Mouse (Mus musculus) gastrocnemius, postnatal 36 days (tissue): ENCODE data around the gene Med18. TPM values are rescaled to one million over a fixed set of nuclear protein-coding genes. Genes with fewer than 3 reads are reported as not detected.
"Not testable (repeated sequence)": the region's sequence is repeated elsewhere in the genome, so short reads cannot be mapped to it uniquely, and the experiment has no call there.

Experiments used
- DNase-seq, 2 experiments: peaks; one replicate each; pipeline ENCODE4 v3.0.0; 2022
- intact Hi-C: fragments of 180-260 bp; cut with DNase I; formaldehyde crosslinking; loops from one replicate; pipeline ENCODE4 v1.15.1; 2025
- total RNA-seq, 2 experiments: library from RNA; stranded (reverse); gene quantifications; 2 replicates each; pipeline ENCODE4 v1.2.3; 2021

Gene Med18
- total RNA-seq, 2 experiments from 2014 or later = 2.5 to 3.5 TPM

GRCm38 (mm10) chr4:132426021-132426420 lies 37.7 kb downstream of the Med18 start:
- intact Hi-C loops = no loop called here
- no peak for DNase-seq

DNA sequence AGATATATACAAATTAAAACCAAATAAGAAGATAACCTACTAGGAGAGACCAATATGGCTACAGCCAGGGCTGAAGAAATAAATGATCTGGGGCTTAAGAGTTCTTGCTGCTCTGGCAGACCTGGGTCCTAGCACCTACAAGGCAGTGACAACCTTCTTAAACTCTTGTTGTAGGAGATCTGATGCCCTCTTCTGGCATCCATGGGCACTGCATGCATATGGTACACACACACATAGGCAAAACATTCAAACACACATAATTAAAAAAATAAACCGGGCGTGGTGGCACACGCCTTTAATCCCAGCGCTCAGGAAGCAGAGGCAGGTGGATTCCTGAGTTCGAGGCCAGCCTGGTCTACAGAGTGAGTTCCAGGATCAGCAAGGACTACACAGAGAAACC lies 39.0 kb downstream of the Med18 start:
- no peak for DNase-seq
- intact Hi-C loops = loop anchor here (5.0 kb wide), 1 partner anchor 88 kb away; the partner anchor contains the start of gene Sesn2

DNA sequence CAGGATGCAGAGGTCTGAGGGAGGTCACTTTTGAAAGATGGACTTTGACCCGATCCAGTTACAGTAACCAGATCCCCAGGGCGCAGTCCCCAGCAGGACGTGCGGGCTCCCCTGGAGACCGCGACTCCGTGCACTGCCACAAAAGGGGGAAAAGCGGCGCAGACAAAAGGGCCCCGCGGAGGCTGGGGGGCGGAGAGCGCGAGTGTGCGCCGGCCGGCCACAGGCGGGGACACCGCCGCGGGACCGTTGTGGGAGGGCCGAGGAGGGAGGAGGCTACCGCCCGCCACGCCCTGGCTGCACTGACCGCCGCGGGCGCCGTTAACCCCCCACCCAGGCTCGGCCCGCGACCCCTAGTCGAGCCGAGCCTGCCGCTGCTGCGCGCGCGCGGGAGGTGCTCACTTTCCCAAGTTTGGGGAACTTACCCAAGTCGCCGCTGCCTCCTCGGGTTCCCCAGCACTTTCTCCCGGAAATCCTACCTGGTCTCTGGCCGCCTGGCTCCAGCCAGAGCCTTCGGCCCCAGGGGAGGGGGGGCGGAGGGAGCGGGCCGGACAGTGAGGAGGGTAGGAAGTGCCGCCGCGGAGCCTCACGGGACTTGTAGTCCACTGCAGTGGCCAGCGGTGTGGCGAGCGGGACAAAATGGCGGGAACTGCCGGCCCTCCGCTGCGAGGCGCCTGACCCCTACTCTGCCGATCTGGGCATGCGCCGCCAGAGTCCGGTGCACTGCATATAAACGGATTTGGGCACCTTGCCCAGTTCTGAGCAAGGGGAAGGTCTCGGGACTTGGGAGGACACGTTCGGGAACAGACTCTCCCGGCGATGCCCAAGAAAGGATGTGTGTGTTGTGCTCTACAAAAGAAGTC lies 41.6 kb downstream of the Med18 start, which contains the start of gene Phactr4:
Phactr4 (minus strand) TSS at position 567 of the 860 bp plus-strand sequence.
- peak; percentile 94 to 98 for DNase-seq
- intact Hi-C loops = loop anchor here (5.0 kb wide), 1 partner anchor 90 kb away; the partner anchor contains the start of gene Sesn2

- intact Hi-C loops = loop anchor here (5.0 kb wide), 1 partner anchor 91 kb away; the partner anchor contains the start of gene Sesn2
- no peak for DNase-seq
Observed at GRCm38 (mm10) chr4:132421556-132421922, 42.2 kb downstream of the Med18 start.

DNA sequence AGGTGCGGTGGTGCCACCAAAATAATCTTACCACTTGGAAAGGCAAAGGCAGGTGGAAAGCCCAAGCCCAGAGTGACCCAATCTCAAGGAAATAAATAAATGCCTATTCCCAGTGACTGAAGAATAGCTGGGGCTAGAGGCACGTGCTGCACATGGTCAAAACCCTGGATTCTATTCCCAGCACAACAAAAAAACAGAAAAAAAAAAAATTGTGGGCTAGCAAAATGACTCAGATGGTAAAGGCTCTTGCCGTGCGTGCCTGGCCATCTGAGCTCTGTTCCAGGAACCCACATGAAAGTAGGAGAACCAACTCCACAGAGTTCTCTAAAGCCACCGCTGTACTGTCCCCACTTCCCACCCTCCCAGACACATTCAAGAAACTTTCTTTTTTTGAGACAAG lies 43.2 kb downstream of the Med18 start:
- intact Hi-C loops = loop anchor here (5.0 kb wide), 1 partner anchor 92 kb away; the partner anchor contains the start of gene Sesn2
- DNase-seq = no peak

- intact Hi-C loops = no loop called here
- no peak for DNase-seq
Observed at GRCm38 (mm10) chr4:132415966-132416365, 47.8 kb downstream of the Med18 start.

GRCm38 (mm10) chr4:132413257-132413656 lies 50.5 kb downstream of the Med18 start:
- intact Hi-C loops = not testable (repeated sequence)

GRCm38 (mm10) chr4:132411322-132412094 lies 52.2 kb downstream of the Med18 start:
- no peak for DNase-seq
- intact Hi-C loops = no loop called here

More at GRCm38 (mm10) chr4:132413257-132413656, 50.5 kb downstream of the Med18 start:
- not testable (repeated sequence) for DNase-seq

- DNase-seq = no peak
- intact Hi-C loops = loop anchor here (5.0 kb wide), 1 partner anchor 112 kb away; no protein-coding TSS in a partner anchor
Observed at GRCm38 (mm10) chr4:132409587-132410229, 54.0 kb downstream of the Med18 start.

Other genes starting within 250 kb of the Med18 start
- 1 to 10 TPM; 6.9 to 8.6 TPM for gene Gmeb1, start 202.3 kb downstream of the Med18 start, total RNA-seq
- gene Taf12, start 189.5 kb downstream of the Med18 start, total RNA-seq = 10 to 100 TPM; 32.5 to 33.4 TPM
- not detected for gene Rab42, start 160.5 kb downstream of the Med18 start, total RNA-seq
- 10 to 100 TPM in 1 of 2 experiments, 1 to 10 TPM in 1; 7.2 to 11.0 TPM for gene Trnau1ap, start 134.4 kb downstream of the Med18 start, total RNA-seq
- gene Rcc1, start 110.3 kb downstream of the Med18 start, total RNA-seq = 1 to 10 TPM; 6.0 to 6.3 TPM
- 10 to 100 TPM; 10.6 to 11.4 TPM for gene Phactr4, start 41.4 kb downstream of the Med18 start, total RNA-seq
- 1 to 10 TPM; 2.1 to 2.7 TPM for gene Sesn2, start 46.6 kb upstream of the Med18 start, total RNA-seq
- 10 to 100 TPM; 49.5 to 51.2 TPM for gene Atpif1, start 69.7 kb upstream of the Med18 start, total RNA-seq
- 10 to 100 TPM; 40.0 to 47.4 TPM for gene Dnajc8, start 71.6 kb upstream of the Med18 start, total RNA-seq
- gene Ptafr, start 100.1 kb upstream of the Med18 start, total RNA-seq = 1 to 10 TPM in 1 of 2 experiments, under 1 TPM in 1; 0.64 to 1.0 TPM
- gene Eya3, start 175.1 kb upstream of the Med18 start, total RNA-seq = 10 to 100 TPM; 10.4 to 12.7 TPM